Comparison of ENCODE assay signal across 8 mouse cellular contexts in the genomic region with DNA sequence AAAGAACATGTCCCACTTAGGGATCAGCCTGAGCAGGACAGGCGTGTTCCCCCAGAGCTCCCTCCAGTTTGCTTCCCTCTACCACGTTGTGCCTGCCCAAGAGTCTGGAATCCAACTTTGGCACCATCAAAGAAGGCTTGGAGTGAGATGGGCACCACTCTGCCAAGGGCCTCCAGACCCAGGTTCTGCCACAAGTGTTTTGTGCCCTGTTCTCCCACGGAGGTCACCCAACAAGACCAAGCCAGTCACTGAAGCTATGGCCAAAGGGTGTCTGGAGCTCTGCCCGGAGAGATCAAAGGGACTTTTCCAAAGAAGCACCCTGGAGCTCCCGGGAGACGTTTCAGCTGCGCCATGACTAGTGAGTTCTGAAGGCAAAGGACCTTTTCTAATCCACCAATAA. TPM values are rescaled to one million over a fixed set of nuclear protein-coding genes. Genes with fewer than 3 reads are reported as not detected.
DNase-seq lines count a peak whose midpoint lies in the region; ATAC-seq lines count a peak whose summit lies in the region.
"Had no signal": no experiment of that assay in that cellular context is flagged by ENCODE, and none has a peak within 500 bp of the region (broad histone marks: within the 10 kb centered on the region; RNA-seq: fewer than 3 reads in every experiment).

No protein-coding gene starts in this region.

- no peaks in the 10 kb centered on the region for H3K36me3 ChIP-seq in kidney, embryonic 15.5 days
- H3K36me3 ChIP-seq in neural tube, embryonic 15.5 days, result no peaks in the 10 kb centered on the region
- H3K36me3 ChIP-seq: liver, embryonic 12.5 days had no signal

- no peak overlapping the region for H3K4me2 ChIP-seq in kidney, embryonic 15.5 days
- no peak overlapping the region for H3K4me2 ChIP-seq in neural tube, embryonic 15.5 days
- H3K4me2 ChIP-seq: liver, embryonic 12.5 days had no signal

- H3K4me1 ChIP-seq in kidney, embryonic 15.5 days, result peaks cover 17% of the 10 kb centered on the region
- H3K4me1 ChIP-seq in neural tube, embryonic 15.5 days, result peaks cover 21% of the 10 kb centered on the region

- no peaks in the 10 kb centered on the region for H3K9me3 ChIP-seq in kidney, embryonic 15.5 days (replicated peaks)
- H3K9me3 ChIP-seq in neural tube, embryonic 15.5 days (replicated peaks), result no peaks in the 10 kb centered on the region
- H3K9me3 ChIP-seq: liver, embryonic 12.5 days had no signal

- H3K27me3 ChIP-seq in kidney, embryonic 15.5 days, result no peaks in the 10 kb centered on the region
- no peaks in the 10 kb centered on the region for H3K27me3 ChIP-seq in neural tube, embryonic 15.5 days (replicated peaks)

- no peak for ATAC-seq in kidney, embryonic 15.5 days (replicated peaks; ENCODE audit: low FRiP score)
- ATAC-seq in neural tube, embryonic 15.5 days (ENCODE audit: low FRiP score), result no peak
- ATAC-seq: liver, embryonic 12.5 days had no signal

- 74% methylated on average over 7 of the region's 7 CpGs for WGBS in kidney, embryonic 15.5 days
- WGBS in neural tube, embryonic 15.5 days, result 54% methylated on average over 7 of the region's 7 CpGs

- no peak overlapping the region for H3K4me3 ChIP-seq in kidney, embryonic 15.5 days (replicated peaks)
- H3K4me3 ChIP-seq in neural tube, embryonic 15.5 days (replicated peaks), result no peak overlapping the region
- H3K4me3 ChIP-seq: liver, embryonic 12.5 days had no signal

- H3K9ac ChIP-seq in kidney, embryonic 15.5 days, result no peak overlapping the region
- no peak overlapping the region for H3K9ac ChIP-seq in neural tube, embryonic 15.5 days (replicated peaks)
- H3K9ac ChIP-seq: liver, embryonic 12.5 days had no signal

- H3K27ac ChIP-seq in kidney, embryonic 15.5 days, result no peak overlapping the region
- no peak overlapping the region for H3K27ac ChIP-seq in neural tube, embryonic 15.5 days (replicated peaks)
- H3K27ac ChIP-seq: liver, embryonic 12.5 days had no signal

- DNase-seq in kidney, adult 9 months, result peak; percentile 80
- DNase-seq in cerebellum, postnatal 25 days, result peak; percentile 18 to 24
- DNase-seq in kidney, postnatal 25 days, result peak; percentile 43 to 72
- peak; percentile 43 to 56 for DNase-seq in right cerebral cortex, adult 2 months (ENCODE audit: low spot score in 2 of 2)
- no peak for DNase-seq in thymus, postnatal 25 days

RNA-seq across cellular contexts. Expression of a gene that starts 42.6 kb away (rescaled TPM):
- polyA plus RNA-seq in kidney, embryonic 15.5 days (2015; fragmentation: Nextera tagmentation; extraction: Ambion mirVana), result 40.3 and 40.9 TPM in 2 replicates
- polyA plus RNA-seq in neural tube, embryonic 15.5 days (2015; fragmentation: Nextera tagmentation; extraction: Ambion mirVana), result 63.0 and 65.5 TPM in 2 replicates
